Mouse (Mus musculus): ENCODE data around the gene Mfap3.

GRCm38 (mm10) chr11:57553015-57553780 is 34.7 kb downstream of the Mfap3 start:
- TF ChIP-seq CTCF (IDR thresholded peaks at IDR 0.05; ENCODE audit: control insufficient read depth, insufficient read depth, insufficient replicate concordance, low read depth, low read length): no peak
- no peak for TF ChIP-seq POLR2A (IDR thresholded peaks at IDR 0.05; ENCODE audit: control insufficient read depth, low read depth, low read length)
